Mouse (Mus musculus) hindbrain, embryonic 10.5 days (tissue): ENCODE results near the gene Dok7. TPM values are rescaled to one million over a fixed set of nuclear protein-coding genes. Genes with fewer than 3 reads are reported as not detected.

Source experiments
- DNase-seq: peaks from one replicate; pipeline ENCODE4 v3.0.0-alpha.2; 2017; ENCODE audit warnings: low spot score
- H3K27ac ChIP-seq: fragments of 300-500 bp; sonication (generic); 2 replicates; pipeline ENCODE4 v1.5.1; 2016; ENCODE audit warnings: mild to moderate bottlenecking, moderate library complexity
- H3K27me3 ChIP-seq: fragments of 300-500 bp; sonication (generic); 2 replicates; pipeline ENCODE4 v1.6.1; 2016; ENCODE audit warnings: mild to moderate bottlenecking; ENCODE audit not compliant: poor library complexity, insufficient read depth, severe bottlenecking
- H3K36me3 ChIP-seq: fragments of 300-500 bp; sonication (generic); 2 replicates; pipeline ENCODE4 v1.6.1; 2016; ENCODE audit warnings: mild to moderate bottlenecking, moderate library complexity
- H3K4me1 ChIP-seq: fragments of 300-500 bp; sonication (generic); replicated peaks from 2 replicates; pipeline ENCODE4 v1.6.1; 2016; ENCODE audit warnings: mild to moderate bottlenecking
- H3K4me3 ChIP-seq: fragments of 300-500 bp; sonication (generic); 2 replicates; pipeline ENCODE4 v1.5.1; 2016; ENCODE audit warnings: mild to moderate bottlenecking, moderate library complexity
- H3K9me3 ChIP-seq: fragments of 300-500 bp; sonication (generic); 2 replicates; pipeline ENCODE4 v1.6.1; 2016; ENCODE audit warnings: mild to moderate bottlenecking, moderate library complexity
- WGBS: fragments of 180-500 bp; shearing (Covaris S2); methylation state at CpG from one replicate; pipeline ENCODE4 v1.1.7; 2016; 5-methylcytosine and 5-hydroxymethylcytosine counted together
- polyA plus RNA-seq: library from polyadenylated mRNA; unstranded; fragments of >200 nt; fragmentation: Nextera tagmentation; extraction: Ambion mirVana; gene quantifications from 2 replicates; pipeline ENCODE4 v1.2.1, GENCODE M21; 2016

Dok7 gene
- polyA plus RNA-seq, 1 experiment from 2014 or later: 0.30 TPM

GRCm38 (mm10) chr5:35104183-35104959, 47.8 kb downstream of the Dok7 start:
- Histone ChIP-seq H3K4me1 (peaks cover 28% of the 10 kb centered on the region), H3K4me3 (peak overlapping the region; percentile 75), H3K9me3 (no peaks in the 10 kb centered on the region), H3K27ac (peak overlapping the region; percentile 47; the same call in 1 of the 2 replicates), H3K36me3 (peaks cover 33% of the 10 kb centered on the region), H3K27me3 (no peaks in the 10 kb centered on the region)
- 67% methylated on average over 8 of the region's 8 CpGs for WGBS
- DNase-seq: no peak

DNA sequence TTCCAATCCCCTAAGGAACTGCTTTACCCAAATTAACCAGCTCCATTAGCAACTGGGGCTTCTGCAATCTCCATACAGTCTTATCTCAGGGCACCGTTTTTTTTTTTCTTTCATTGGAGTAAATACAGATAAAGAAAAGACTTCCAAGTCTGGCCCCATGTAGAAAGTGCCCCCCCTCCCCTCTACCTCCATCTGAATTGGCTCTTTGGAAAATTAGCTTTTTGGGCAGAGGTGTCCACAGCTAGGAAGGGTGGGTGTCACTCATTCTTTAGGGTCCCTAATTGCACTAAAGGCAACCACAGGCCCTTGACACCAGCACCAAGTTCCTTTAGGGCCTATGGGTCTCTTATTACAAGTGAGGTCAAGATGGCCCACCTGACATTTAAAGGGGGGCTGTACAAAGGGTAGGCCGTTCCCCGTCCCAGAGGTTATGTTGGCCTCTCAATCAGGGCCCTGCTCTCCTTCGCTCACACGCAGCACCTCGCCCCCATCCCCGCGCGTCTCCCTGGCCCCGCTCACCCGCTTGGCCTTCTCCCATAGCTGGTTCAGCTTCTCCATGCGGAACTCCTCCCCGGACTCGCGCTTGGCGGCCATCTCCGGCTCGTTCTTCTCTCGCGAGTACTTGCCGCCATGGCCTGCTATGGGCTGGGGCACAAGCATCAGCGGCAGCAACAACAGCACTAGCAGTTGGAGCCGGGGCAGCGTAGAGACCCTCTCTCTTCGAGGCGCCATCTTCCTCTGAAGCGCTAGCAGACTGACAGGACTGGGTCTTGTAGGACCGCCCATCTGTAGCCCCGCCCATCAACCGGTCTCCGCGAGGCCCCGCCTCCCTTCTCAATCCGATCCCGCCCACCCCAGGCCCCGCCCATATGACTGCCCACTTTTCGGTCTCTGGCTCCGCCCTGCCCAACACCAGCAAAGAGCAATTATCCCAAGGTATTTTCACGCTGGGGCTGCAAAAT, 48.7 kb downstream of the Dok7 start, which contains the start of gene Lrpap1:
Gene Lrpap1 (minus strand): TSS at position 807 of the 962 bp plus-strand sequence.
- under 1% methylated on average over 39 of the region's 39 CpGs for WGBS
- peak within 1 kb of the TSS; percentile 90 for H3K27ac ChIP-seq

DNA sequence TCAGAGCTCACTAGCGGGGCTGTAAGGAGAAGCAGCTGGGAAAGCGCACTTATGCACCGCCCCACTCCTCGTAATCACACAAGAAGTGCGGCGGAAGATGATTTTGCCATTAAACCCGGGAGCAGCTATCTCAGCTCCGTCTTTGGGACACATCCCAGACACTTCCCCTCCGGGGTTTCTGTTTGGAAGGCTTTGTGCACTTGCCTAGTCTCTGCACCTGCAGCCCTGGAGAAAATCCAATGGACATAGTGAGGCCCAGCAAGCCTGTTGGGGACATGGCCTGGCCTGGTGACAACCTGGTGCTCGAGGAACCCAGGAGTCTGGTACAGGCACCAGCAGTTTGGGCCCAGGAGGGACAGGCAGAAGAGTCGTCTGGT, 49.3 kb downstream of the Dok7 start:
- H3K4me3 ChIP-seq: peak overlapping the region; percentile 75
- no peaks in the 10 kb centered on the region for H3K9me3 ChIP-seq
- H3K4me1 ChIP-seq: peaks cover 28% of the 10 kb centered on the region
- H3K27ac ChIP-seq: peak overlapping the region; percentile 90
- DNase-seq: no peak
- H3K36me3 ChIP-seq: peaks cover 17% of the 10 kb centered on the region
- no peaks in the 10 kb centered on the region for H3K27me3 ChIP-seq
- 10% methylated on average over 11 of the region's 11 CpGs for WGBS

More for the DNA sequence above, 48.7 kb downstream of the Dok7 start, which contains the start of gene Lrpap1:
- DNase-seq: peak; percentile 97
- Histone ChIP-seq H3K27me3 (no peaks in the 10 kb centered on the region), H3K9me3 (no peaks in the 10 kb centered on the region), H3K4me1 (peaks cover 28% of the 10 kb centered on the region), H3K36me3 (peaks cover 24% of the 10 kb centered on the region), H3K4me3 (peak within 1 kb of the TSS; percentile 75)

DNA sequence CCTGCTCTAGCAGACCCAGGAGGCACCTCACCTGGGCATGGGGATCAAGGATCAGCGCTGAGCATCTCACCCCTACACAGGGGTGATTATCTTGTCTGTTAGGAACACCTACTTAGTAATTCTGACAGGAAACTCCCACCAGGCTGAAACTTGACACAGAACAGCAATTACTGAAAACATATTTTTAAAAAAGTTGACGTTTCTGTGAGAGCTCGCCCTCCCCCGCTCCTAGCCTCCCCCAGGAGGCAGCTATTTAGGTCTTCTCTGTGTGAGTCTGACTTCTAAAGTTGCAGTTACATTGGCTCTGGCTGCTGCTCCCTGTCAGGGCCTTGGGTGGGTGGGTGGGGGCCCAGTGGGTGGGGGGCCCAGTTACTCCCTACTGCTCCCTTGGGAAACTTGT, 55.9 kb downstream of the Dok7 start:
- DNase-seq: no peak
- Histone ChIP-seq H3K4me3 (no peak overlapping the region), H3K9me3 (no peaks in the 10 kb centered on the region), H3K36me3 (no peaks in the 10 kb centered on the region), H3K27me3 (no peaks in the 10 kb centered on the region), H3K27ac (no peak overlapping the region), H3K4me1 (no peaks in the 10 kb centered on the region)
- WGBS: 59% methylated on average over 4 of the region's 4 CpGs

- Histone ChIP-seq H3K4me1 (no peaks in the 10 kb centered on the region), H3K9me3 (no peaks in the 10 kb centered on the region), H3K27ac (no peak overlapping the region), H3K4me3 (no peak overlapping the region), H3K27me3 (no peaks in the 10 kb centered on the region), H3K36me3 (no peaks in the 10 kb centered on the region)
- DNase-seq: no peak
- WGBS: 82% methylated on average over 3 of the region's 3 CpGs
These were observed 59.4 kb downstream of the Dok7 start for GRCm38 (mm10) chr5:35116002-35116401.

- WGBS: 77% methylated on average over 3 of the region's 3 CpGs
- Histone ChIP-seq H3K4me1 (no peaks in the 10 kb centered on the region), H3K27me3 (no peaks in the 10 kb centered on the region), H3K27ac (no peak overlapping the region), H3K4me3 (no peak overlapping the region), H3K36me3 (no peaks in the 10 kb centered on the region), H3K9me3 (no peaks in the 10 kb centered on the region)
- no peak for DNase-seq
These were observed 61.1 kb downstream of the Dok7 start for GRCm38 (mm10) chr5:35117633-35118032.

DNA sequence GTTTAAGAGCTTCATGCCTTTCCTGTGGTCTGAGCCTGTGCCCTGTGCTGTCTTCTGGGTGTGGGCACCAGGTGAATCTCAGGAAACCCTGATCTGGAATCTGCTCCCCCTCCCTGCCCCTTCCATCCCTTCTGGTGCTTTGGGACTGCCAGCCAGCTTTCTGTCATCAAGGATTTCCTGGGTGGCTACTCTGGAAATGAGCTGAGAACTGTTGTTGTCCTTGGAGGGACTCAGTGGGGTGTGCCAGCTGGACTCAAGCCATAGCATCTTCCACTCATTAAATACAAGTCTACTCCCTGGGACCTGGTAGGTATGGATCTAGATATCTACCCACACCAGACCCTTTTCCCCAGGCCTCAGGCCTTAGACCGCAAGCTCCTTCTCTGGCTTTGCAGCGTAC, 61.9 kb downstream of the Dok7 start:
- H3K4me1 ChIP-seq: no peaks in the 10 kb centered on the region
- no peak overlapping the region for H3K27ac ChIP-seq
- H3K27me3 ChIP-seq: no peaks in the 10 kb centered on the region
- H3K9me3 ChIP-seq: no peaks in the 10 kb centered on the region
- 91% methylated on average over 2 of the region's 2 CpGs for WGBS
- no peaks in the 10 kb centered on the region for H3K36me3 ChIP-seq
- DNase-seq: no peak
- H3K4me3 ChIP-seq: no peak overlapping the region

DNA sequence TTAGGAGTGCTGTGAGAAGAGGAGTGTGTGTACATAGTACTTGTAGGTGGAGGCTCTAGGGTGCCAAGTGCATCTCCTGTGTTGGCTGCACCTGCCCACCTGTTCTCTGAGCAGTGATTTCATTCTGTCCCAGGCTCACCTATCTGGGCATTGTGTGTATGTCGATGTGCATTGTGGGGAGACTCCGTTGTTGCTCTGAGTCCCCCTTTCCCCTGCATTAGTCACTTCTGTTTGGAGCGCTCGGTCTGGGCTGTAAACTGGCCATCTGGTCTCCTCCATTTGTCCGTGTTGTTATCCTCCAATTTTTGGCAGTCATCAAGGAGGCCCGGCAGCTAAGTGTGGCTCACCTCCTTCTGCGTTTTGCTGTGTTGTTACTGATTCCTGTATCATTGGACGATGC, 63.5 kb downstream of the Dok7 start:
- Histone ChIP-seq H3K9me3 (no peaks in the 10 kb centered on the region), H3K27me3 (no peaks in the 10 kb centered on the region), H3K4me1 (no peaks in the 10 kb centered on the region), H3K27ac (no peak overlapping the region), H3K36me3 (no peaks in the 10 kb centered on the region), H3K4me3 (no peak overlapping the region)
- 92% methylated on average over 8 of the region's 8 CpGs for WGBS
- DNase-seq: no peak

- no peaks in the 10 kb centered on the region for H3K36me3 ChIP-seq
- H3K27me3 ChIP-seq: 0 out of 2 replicates have a peak, but pooled peaks cover 5% of the 10 kb centered on the region
- peaks cover 8% of the 10 kb centered on the region; the same call in 1 of the 2 replicates for H3K4me1 ChIP-seq
- DNase-seq: no peak
- H3K4me3 ChIP-seq: no peak overlapping the region
- 89% methylated on average over 16 of the region's 16 CpGs for WGBS
- H3K9me3 ChIP-seq: no peaks in the 10 kb centered on the region
- no peak overlapping the region for H3K27ac ChIP-seq
These were observed 72.6 kb downstream of the Dok7 start for GRCm38 (mm10) chr5:35129208-35129607.

GRCm38 (mm10) chr5:35129767-35130191, 73.2 kb downstream of the Dok7 start:
- H3K4me3 ChIP-seq: no peak overlapping the region
- H3K36me3 ChIP-seq: no peaks in the 10 kb centered on the region
- H3K27me3 ChIP-seq: 0 out of 2 replicates have a peak, but pooled peaks cover 5% of the 10 kb centered on the region
- DNase-seq: no peak
- H3K4me1 ChIP-seq: peaks cover 10% of the 10 kb centered on the region; the same call in 1 of the 2 replicates
- H3K27ac ChIP-seq: no peak overlapping the region
- H3K9me3 ChIP-seq: no peaks in the 10 kb centered on the region
- WGBS: 92% methylated on average over 7 of the region's 7 CpGs

GRCm38 (mm10) chr5:35131237-35131636, 74.7 kb downstream of the Dok7 start:
- Histone ChIP-seq H3K36me3 (no peaks in the 10 kb centered on the region), H3K27ac (peak overlapping the region; percentile 41; the same call in 1 of the 2 replicates), H3K27me3 (0 out of 2 replicates have a peak, but pooled peaks cover 5% of the 10 kb centered on the region), H3K4me3 (no peak overlapping the region), H3K4me1 (peaks cover 10% of the 10 kb centered on the region; the same call in 1 of the 2 replicates), H3K9me3 (no peaks in the 10 kb centered on the region)
- WGBS: 24% methylated on average over 1 of the region's 1 CpGs
- no peak for DNase-seq

DNA sequence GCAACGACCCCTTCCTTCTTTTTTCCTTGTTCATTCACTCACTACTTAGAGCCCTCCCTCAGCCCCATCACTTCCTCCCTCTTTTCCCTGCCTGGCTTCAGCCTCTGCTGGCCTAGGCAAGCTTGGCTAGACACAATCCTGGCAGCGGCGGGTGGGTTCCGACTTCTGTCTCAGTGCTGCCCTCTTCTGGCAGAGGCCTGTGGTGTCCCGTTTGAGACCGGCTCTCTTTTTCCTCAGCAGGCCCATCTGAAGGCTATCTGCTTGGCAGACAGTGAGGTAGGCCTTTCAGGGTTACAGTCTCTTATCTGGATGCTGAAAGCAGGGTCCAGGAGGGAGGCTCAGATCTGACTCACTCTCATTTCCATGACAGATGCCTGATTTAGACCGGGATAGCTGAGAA, 75.2 kb downstream of the Dok7 start:
- no peaks in the 10 kb centered on the region for H3K36me3 ChIP-seq
- WGBS: 9% methylated on average over 7 of the region's 7 CpGs

More for the DNA sequence above, 75.2 kb downstream of the Dok7 start:
- peak overlapping the region; percentile 41; the same call in 1 of the 2 replicates for H3K27ac ChIP-seq
- peaks cover 10% of the 10 kb centered on the region; the same call in 1 of the 2 replicates for H3K4me1 ChIP-seq
- H3K4me3 ChIP-seq: no peak overlapping the region
- DNase-seq: peak; percentile 84
- H3K27me3 ChIP-seq: 0 out of 2 replicates have a peak, but pooled peaks cover 5% of the 10 kb centered on the region
- no peaks in the 10 kb centered on the region for H3K9me3 ChIP-seq
